Mouse (Mus musculus) heart, adult 2 months (tissue): ENCODE measurements around the gene Gm12184. TPM values are rescaled to one million over a fixed set of nuclear protein-coding genes. Genes with fewer than 3 reads are reported as not detected.
A peak's percentile ranks its signal among the peaks of the same experiment; 100 is the strongest.
"Not testable (repeated sequence)": the region's sequence is repeated elsewhere in the genome, so short reads cannot be mapped to it uniquely, and the experiment has no call there.

Source experiments
- DNase-seq, 2 experiments: peaks; one replicate each; pipeline ENCODE4 v3.0.0; 2021
- H3K27ac ChIP-seq: fragments of 200-600 bp; 2 replicates; pipeline ENCODE4 v1.8.1; 2022
- H3K27me3 ChIP-seq: fragments of 200-500 bp; 2 replicates; pipeline ENCODE4 v1.6.1; 2012; ENCODE audit warnings: mild to moderate bottlenecking, low read length, inconsistent platforms, mixed read lengths; ENCODE audit not compliant: control insufficient read depth, insufficient read depth
- H3K36me3 ChIP-seq: fragments of 200-500 bp; 2 replicates; pipeline ENCODE4 v1.6.1; 2012; ENCODE audit warnings: low read length, inconsistent platforms; ENCODE audit not compliant: control insufficient read depth, insufficient read depth
- H3K4me1 ChIP-seq: fragments of 200-500 bp; 2 replicates; pipeline ENCODE4 v1.6.1; 2011; ENCODE audit warnings: low read length; ENCODE audit not compliant: control insufficient read depth, insufficient read depth
- H3K4me3 ChIP-seq: fragments of 200-600 bp; 2 replicates; pipeline ENCODE4 v1.8.1; 2022
- H3K79me2 ChIP-seq: fragments of 200-500 bp; replicated peaks from 2 replicates; pipeline ENCODE4 v1.6.1; 2012; ENCODE audit warnings: mild to moderate bottlenecking, inconsistent platforms, low read length, moderate library complexity, mixed read lengths; ENCODE audit not compliant: control insufficient read depth, insufficient read depth
- H3K9ac ChIP-seq: fragments of 200-500 bp; 2 replicates; pipeline ENCODE4 v1.6.1; 2012; ENCODE audit warnings: low read depth, mild to moderate bottlenecking, control low read depth, inconsistent platforms, low read length, mixed read lengths
- CTCF ChIP-seq: fragments of 200-600 bp; IDR thresholded peaks from 2 replicates; pipeline ENCODE4 v1.8.1; 2022; ENCODE audit warnings: antibody characterized with exemption, mild to moderate bottlenecking, moderate library complexity
- EP300 ChIP-seq: fragments of 200-500 bp; IDR thresholded peaks from 2 replicates; pipeline ENCODE4 v1.6.1; 2011; ENCODE audit warnings: low read depth, low read length, control low read depth; ENCODE audit not compliant: insufficient read depth
- POLR2A ChIP-seq: fragments of 200-500 bp; IDR thresholded peaks from 2 replicates; pipeline ENCODE4 v1.6.1; 2011; ENCODE audit warnings: mild to moderate bottlenecking, low read depth, low read length, control low read depth; ENCODE audit not compliant: insufficient read depth
- WGBS: fragments of 180-500 bp; shearing (Covaris S2); methylation state at CpG from one replicate; pipeline ENCODE4 v1.1.7; 2018; 5-methylcytosine and 5-hydroxymethylcytosine counted together
- intact Hi-C: fragments of 180-260 bp; cut with DNase I; formaldehyde crosslinking; loops from one replicate; pipeline ENCODE4 v1.15.1; 2025
- polyA plus RNA-seq: library from polyadenylated mRNA; depleted of rRNA; stranded (reverse); fragments of >200 nt; gene quantifications from 2 replicates; pipeline ENCODE4 v1.2.3, GENCODE M21; 2012
- total RNA-seq, 2 experiments: library from RNA; stranded (reverse); gene quantifications; 2 replicates each; pipeline ENCODE4 v1.2.3; 2021

Gm12184 gene
- total and polyA plus RNA-seq, 3 experiments, result 3.8 to 18.8 (median 3.9) TPM

DNA sequence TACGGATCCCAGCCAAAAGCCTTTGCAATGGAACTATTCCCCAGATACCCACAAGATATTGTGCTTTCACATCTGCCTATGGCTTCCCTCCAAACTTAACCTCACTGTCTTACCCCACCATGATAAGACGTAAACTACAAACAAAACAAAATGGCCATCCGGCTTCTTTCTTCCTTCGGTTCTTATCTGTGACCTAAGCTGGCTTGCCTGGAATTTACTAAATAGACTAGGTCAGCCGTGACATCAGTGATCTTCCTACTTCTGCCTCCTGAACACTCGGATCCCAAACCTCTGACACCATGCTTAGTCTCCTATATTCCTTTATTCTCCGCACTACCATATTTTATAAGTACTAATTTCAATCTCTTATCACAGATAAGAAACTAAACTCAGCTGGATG is 28.1 kb downstream of the Gm12184 start:
- H3K4me3 ChIP-seq, result no peak overlapping the region
- intact Hi-C loops, result loop anchor here (5.0 kb wide), 1 partner anchor 404 kb away; the partner anchor contains the start of gene Zfp62
- no peak for TF ChIP-seq POLR2A
- TF ChIP-seq EP300, result no peak
- no peak for TF ChIP-seq CTCF
- H3K4me1 ChIP-seq, result peaks cover 9% of the 10 kb centered on the region
- H3K27me3 ChIP-seq, result no peaks in the 10 kb centered on the region
- no peak overlapping the region for H3K27ac ChIP-seq
- WGBS, result 52% methylated on average over 7 of the region's 7 CpGs
- DNase-seq, result no peak
- peaks cover 9% of the 10 kb centered on the region for H3K36me3 ChIP-seq
- H3K9ac ChIP-seq, result no peak overlapping the region
- H3K79me2 ChIP-seq, result no peaks in the 10 kb centered on the region; the same call in 1 of the 2 replicates

DNA sequence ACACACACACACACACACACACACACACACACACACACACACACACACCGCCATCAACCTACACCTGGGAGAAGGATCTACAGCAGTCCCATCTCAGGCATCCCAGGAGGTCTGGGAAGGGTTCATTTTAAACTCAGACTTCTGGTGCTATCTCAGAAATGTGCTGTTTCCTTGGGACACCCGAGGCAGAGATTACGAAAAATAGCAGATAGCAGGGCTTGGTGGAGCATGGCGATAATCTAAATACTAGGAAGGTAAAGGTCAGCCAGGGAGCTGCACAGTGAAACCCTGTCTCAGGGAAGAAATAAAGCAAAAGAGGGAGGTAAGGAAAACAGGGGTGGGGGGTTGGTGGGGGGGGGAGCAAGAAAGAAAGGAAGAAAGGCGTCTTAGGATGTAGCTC is 29.2 kb downstream of the Gm12184 start:
- no peak overlapping the region for H3K9ac ChIP-seq
- no peak overlapping the region for H3K4me3 ChIP-seq
- H3K36me3 ChIP-seq, result peaks cover 6% of the 10 kb centered on the region; the same call in 1 of the 2 replicates

DNA sequence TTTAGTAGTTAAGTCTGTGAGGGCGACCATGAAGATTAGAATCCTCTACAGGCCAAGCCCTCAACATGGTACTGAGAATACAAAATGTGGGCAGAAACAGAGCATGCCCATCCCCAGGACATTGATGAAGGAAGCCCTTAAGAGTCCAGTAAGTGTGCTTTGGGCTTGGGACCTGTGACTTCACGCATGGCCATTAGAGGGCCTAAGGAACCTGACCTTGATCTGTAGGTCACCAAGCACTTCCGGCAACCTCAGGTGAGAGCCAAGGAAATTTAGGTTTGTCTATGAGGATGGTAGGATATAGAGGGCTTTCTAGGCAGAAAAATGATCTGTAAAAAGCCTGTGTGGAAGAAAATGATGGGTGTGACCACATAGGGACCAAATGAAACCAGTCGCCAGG is 30.2 kb downstream of the Gm12184 start:
- H3K27ac ChIP-seq, result no peak overlapping the region
- DNase-seq, result no peak
- intact Hi-C loops, result loop anchor here (5.0 kb wide), 1 partner anchor 406 kb away; the partner anchor contains the start of gene Zfp62
- H3K27me3 ChIP-seq, result no peaks in the 10 kb centered on the region
- H3K4me1 ChIP-seq, result peaks cover 4% of the 10 kb centered on the region
- peaks cover 3% of the 10 kb centered on the region; the same call in 1 of the 2 replicates for H3K36me3 ChIP-seq
- no peaks in the 10 kb centered on the region; the same call in 1 of the 2 replicates for H3K79me2 ChIP-seq
- no peak overlapping the region for H3K9ac ChIP-seq
- WGBS, result 79% methylated on average over 4 of the region's 4 CpGs
- TF ChIP-seq POLR2A (no peak), EP300 (no peak), CTCF (peak; percentile 20)
- H3K4me3 ChIP-seq, result no peak overlapping the region

More for the DNA sequence above, 29.2 kb downstream of the Gm12184 start:
- no peaks in the 10 kb centered on the region; the same call in 1 of the 2 replicates for H3K79me2 ChIP-seq
- TF ChIP-seq POLR2A (no peak), EP300 (no peak), CTCF (no peak)
- H3K27me3 ChIP-seq, result no peaks in the 10 kb centered on the region
- H3K27ac ChIP-seq, result no peak overlapping the region
- peaks cover 8% of the 10 kb centered on the region for H3K4me1 ChIP-seq
- intact Hi-C loops, result loop anchor here (5.0 kb wide), 1 partner anchor 405 kb away; the partner anchor contains the start of gene Zfp62
- 56% methylated on average over 5 of the region's 5 CpGs for WGBS
- DNase-seq, result no peak

DNA sequence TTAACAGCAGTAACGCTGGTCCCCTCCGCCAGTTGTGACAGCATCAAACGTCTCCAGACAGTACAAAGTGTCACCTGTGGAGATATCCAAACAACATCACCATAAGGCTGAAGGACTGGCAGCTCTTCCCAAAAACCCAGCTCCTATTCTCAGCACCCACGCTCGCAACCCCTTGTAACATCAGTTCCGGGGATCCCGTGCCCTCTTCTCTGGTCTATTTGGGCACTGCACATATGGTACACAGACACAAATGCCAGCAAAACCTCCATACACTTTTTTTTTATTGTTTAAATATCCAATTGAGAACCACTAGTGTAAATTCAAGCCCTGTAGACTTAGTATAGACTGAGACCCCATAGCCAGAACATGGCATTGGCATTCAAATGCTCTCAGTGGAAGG is 31.2 kb downstream of the Gm12184 start:
- Histone ChIP-seq H3K4me1 (peaks cover 2% of the 10 kb centered on the region), H3K4me3 (no peak overlapping the region), H3K27me3 (no peaks in the 10 kb centered on the region), H3K36me3 (no peaks in the 10 kb centered on the region), H3K27ac (no peak overlapping the region), H3K79me2 (no peaks in the 10 kb centered on the region), H3K9ac (no peak overlapping the region)
- intact Hi-C loops, result loop anchor here (5.0 kb wide), 1 partner anchor 407 kb away; the partner anchor contains the start of gene Zfp62
- DNase-seq, result no peak
- WGBS, result 94% methylated on average over 7 of the region's 7 CpGs
- TF ChIP-seq EP300 (no peak), CTCF (peak; percentile 61), POLR2A (no peak)

DNA sequence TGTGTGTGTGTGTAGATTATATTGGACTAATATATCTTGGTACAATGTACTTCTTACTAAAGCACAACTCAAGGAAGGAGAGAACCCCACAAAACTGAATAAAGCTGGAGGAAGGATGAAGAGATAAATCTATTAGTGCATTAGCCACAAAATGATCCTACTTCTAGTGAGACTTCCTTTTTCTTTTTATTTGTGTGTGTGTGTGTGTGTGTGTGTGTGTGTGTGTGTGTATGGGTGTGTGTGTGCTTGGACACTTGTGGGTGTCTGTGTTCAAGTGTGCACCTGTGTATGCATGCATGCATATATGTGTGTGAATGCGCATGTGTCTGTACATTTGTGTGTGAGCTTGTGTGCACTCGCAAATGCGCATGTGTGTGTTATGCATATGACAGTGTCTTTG is 33.3 kb downstream of the Gm12184 start:
- Histone ChIP-seq H3K9ac (no peak overlapping the region), H3K4me3 (no peak overlapping the region), H3K36me3 (no peaks in the 10 kb centered on the region), H3K27ac (no peak overlapping the region), H3K27me3 (no peaks in the 10 kb centered on the region), H3K4me1 (no peaks in the 10 kb centered on the region; the same call in 1 of the 2 replicates), H3K79me2 (no peaks in the 10 kb centered on the region)
- WGBS, result 97% methylated on average over 3 of the region's 3 CpGs
- intact Hi-C loops, result no loop called here
- TF ChIP-seq CTCF, result no peak
- DNase-seq, result no peak

DNA sequence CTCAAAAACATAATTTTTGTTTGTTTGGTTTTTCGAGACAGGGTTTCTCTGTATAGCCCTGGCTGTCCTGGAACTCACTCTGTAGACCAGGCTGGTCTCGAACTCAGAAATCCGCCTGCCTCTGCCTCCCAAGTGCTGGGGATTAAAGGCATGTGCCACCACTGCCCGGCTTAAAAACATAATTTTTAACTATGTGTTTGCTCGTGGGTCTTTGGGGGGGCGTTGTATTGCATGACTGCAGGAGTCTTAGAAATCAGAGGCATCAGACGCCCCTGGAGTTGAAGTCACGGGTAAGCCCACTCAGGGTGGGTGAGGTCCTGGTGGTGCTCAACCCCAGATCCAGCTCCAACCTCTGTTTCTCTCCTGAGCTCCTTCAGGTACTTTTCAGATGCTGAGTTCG is 34.6 kb downstream of the Gm12184 start:
- intact Hi-C loops, result loop anchor here (2.0 kb wide), 1 partner anchor 315 kb away; no protein-coding TSS in a partner anchor
- 88% methylated on average over 9 of the region's 9 CpGs for WGBS
- DNase-seq, result not testable (repeated sequence)

More for the DNA sequence above, 34.6 kb downstream of the Gm12184 start:
- not testable (repeated sequence) for H3K27me3 ChIP-seq, H3K27ac ChIP-seq, H3K4me1 ChIP-seq, H3K4me3 ChIP-seq, H3K79me2 ChIP-seq, H3K36me3 ChIP-seq, H3K9ac ChIP-seq
